ENCODE assay signal across 11 mouse cellular contexts in the genomic region with DNA sequence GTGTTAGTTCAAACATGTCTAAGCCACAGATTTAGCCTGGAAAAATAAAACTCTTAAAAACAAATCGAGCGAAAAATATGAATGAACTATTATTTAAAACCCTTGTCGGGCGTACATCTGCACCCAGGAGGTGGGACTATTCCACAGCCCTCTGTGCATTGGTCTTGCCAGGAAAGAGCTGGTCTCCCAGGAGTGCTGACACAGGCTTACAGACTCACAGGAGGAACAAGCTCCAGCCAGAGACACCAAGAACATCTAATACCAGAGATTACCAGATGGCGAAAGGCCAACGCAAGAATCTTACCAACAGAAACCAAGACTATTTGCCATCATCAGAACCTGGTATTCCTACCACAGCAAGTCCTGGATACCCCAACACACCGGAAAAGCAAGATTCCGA.
"Had no signal": no experiment of that assay in that cellular context is flagged by ENCODE, and none has a peak within 500 bp of the region (broad histone marks: within the 10 kb centered on the region; RNA-seq: fewer than 3 reads in every experiment).

No protein-coding gene starts in this region.

- ATAC-seq: lung, postnatal 0 days had no signal

- H3K4me2 ChIP-seq: kidney, embryonic 15.5 days; liver, embryonic 11.5 days; liver, embryonic 15.5 days; midbrain, embryonic 12.5 days had no signal

- H3K27ac ChIP-seq: kidney, embryonic 15.5 days; limb, embryonic 10.5 days; liver, embryonic 15.5 days; macrophage; midbrain, embryonic 12.5 days had no signal

- H3K4me1 ChIP-seq: kidney, embryonic 15.5 days; liver, embryonic 15.5 days; midbrain, embryonic 12.5 days had no signal

- H3K4me3 ChIP-seq: kidney, embryonic 15.5 days; limb, embryonic 10.5 days; liver, embryonic 15.5 days; midbrain, embryonic 12.5 days had no signal

- H3K9me3 ChIP-seq: kidney, embryonic 15.5 days; limb, embryonic 10.5 days; liver, embryonic 15.5 days; midbrain, embryonic 12.5 days had no signal

- H3K36me3 ChIP-seq: kidney, embryonic 15.5 days; limb, embryonic 10.5 days; liver, embryonic 15.5 days; midbrain, embryonic 12.5 days had no signal

- H3K9ac ChIP-seq: kidney, embryonic 15.5 days; liver, embryonic 15.5 days; midbrain, embryonic 12.5 days had no signal

- H3K27me3 ChIP-seq: kidney, embryonic 15.5 days; liver, embryonic 15.5 days; midbrain, embryonic 12.5 days had no signal

- DNase-seq: kidney, postnatal 14 days; lung, adult 2 months; right cerebral cortex, postnatal 25 days; thymus, postnatal 36 days had no signal
